ENCODE assay signal across 7 mouse cellular contexts in the genomic region with DNA sequence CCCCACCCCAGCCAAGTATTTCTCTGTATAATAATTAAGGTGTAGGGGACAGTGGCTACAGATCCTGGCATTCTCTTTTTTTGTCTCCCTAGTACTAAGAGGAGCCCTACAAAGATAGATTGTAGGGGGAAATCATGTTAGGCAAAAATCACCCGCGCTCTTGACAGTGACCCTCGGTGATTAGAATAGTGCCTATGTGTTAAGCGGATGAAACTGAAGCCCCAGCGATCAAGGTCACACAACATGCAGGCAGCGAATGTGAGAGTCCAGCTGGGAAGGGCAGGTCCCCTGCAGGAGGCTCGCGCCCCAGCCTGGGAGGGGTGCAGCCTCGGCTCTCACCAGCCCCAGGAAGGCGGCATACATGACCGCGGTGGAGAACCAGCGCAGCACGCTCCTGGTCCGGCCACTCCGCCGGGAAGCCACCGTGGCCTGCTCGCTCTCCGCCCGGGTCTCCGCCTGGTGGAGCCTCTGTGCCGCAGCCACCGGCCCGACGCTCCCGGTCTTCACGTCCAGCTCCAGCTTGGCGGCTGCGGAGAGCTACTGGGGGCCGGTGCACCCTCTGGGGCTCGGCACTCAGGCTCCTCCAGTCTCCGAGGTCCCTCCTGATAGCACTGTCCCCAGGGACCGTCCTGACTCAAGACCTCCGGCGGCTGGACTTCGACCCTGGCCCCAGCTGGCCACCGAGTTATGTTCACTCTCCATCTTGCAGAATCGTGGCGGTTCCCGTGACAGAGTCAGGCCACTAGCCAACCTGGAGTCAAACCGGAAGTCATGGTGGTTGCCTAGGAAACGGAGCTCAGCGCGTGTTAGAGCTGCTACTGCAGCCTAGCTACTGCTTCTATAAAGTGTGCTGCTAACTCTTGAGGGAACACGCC. TPM values are rescaled to one million over a fixed set of nuclear protein-coding genes. Genes with fewer than 3 reads are reported as not detected.
A peak's percentile ranks its signal among the peaks of the same experiment; 100 is the strongest.
DNase-seq lines count a peak whose midpoint lies in the region; ATAC-seq and TF ChIP-seq lines count a peak whose summit lies in the region.

A gene (minus strand): TSS at position 715 of the 875 bp plus-strand sequence.

- H3K9ac ChIP-seq in embryonic facial prominence, embryonic 13.5 days = peak within 1 kb of the TSS; percentile 76
- peak within 1 kb of the TSS; percentile 74 for H3K9ac ChIP-seq in heart, adult 2 months (ENCODE audit: low read depth, low read length)
- peak within 1 kb of the TSS; percentile 69 for H3K9ac ChIP-seq in limb, embryonic 11.5 days (ENCODE audit: low read length)
- H3K9ac ChIP-seq in midbrain, embryonic 13.5 days (replicated peaks) = peak within 1 kb of the TSS; percentile 80

- peaks cover 8% of the 10 kb centered on the region; the same call in 1 of the 2 replicates for H3K9me3 ChIP-seq in embryonic facial prominence, embryonic 13.5 days
- no peaks in the 10 kb centered on the region for H3K9me3 ChIP-seq in limb, embryonic 11.5 days (ENCODE audit: control insufficient read depth, low read length)
- H3K9me3 ChIP-seq in midbrain, embryonic 13.5 days = 0 out of 2 replicates have a peak, but pooled peaks cover 3% of the 10 kb centered on the region

- TF ChIP-seq EP300 in heart, adult 2 months (IDR thresholded peaks at IDR 0.05; ENCODE audit: insufficient read depth, low read depth, low read length) = 0 out of 2 replicates have a peak, but pooled peaks have one; percentile 19

- 1% methylated on average over 46 of the region's 46 CpGs for WGBS in embryonic facial prominence, embryonic 13.5 days
- WGBS in heart, adult 2 months = 1% methylated on average over 46 of the region's 46 CpGs
- WGBS in kidney, adult 2 months = 2% methylated on average over 46 of the region's 46 CpGs
- WGBS in limb, embryonic 11.5 days = 2% methylated on average over 41 of the region's 46 CpGs
- WGBS in midbrain, embryonic 13.5 days = under 1% methylated on average over 45 of the region's 46 CpGs

- TF ChIP-seq CTCF in heart, adult 2 months (IDR thresholded peaks at IDR 0.05) = peak; percentile 42
- TF ChIP-seq CTCF in kidney, adult 2 months (conservative IDR thresholded peaks at IDR 0.05; ENCODE audit: insufficient read depth, insufficient read length, low read depth, low read length) = peak; percentile 19; the same call in 1 of the 2 replicates

- peak; percentile 91 for ATAC-seq in embryonic facial prominence, embryonic 13.5 days (ENCODE audit: insufficient number of reproducible peaks, insufficient read depth, low FRiP score, low TSS enrichment, low read depth)
- peak; percentile 93 for ATAC-seq in limb, embryonic 11.5 days (ENCODE audit: insufficient number of reproducible peaks, low FRiP score, low TSS enrichment, low read depth)
- peak; percentile 99 for ATAC-seq in midbrain, embryonic 13.5 days

- peak; percentile 72; the same call in 1 of the 2 replicates for TF ChIP-seq POLR2A in heart, adult 2 months (IDR thresholded peaks at IDR 0.05; ENCODE audit: insufficient read depth, low read depth, low read length)
- TF ChIP-seq POLR2A in kidney, adult 2 months (IDR thresholded peaks at IDR 0.05; ENCODE audit: low read depth, low read length) = peak; percentile 81

- intact Hi-C loops in heart, adult 2 months (cut with DNase I) = loop anchor here (5.0 kb wide), 1 partner anchor 67 kb away; no protein-coding TSS in a partner anchor

- H3K79me2 ChIP-seq in heart, adult 2 months (replicated peaks; ENCODE audit: control insufficient read depth, insufficient read depth, low read length) = no peaks in the 10 kb centered on the region

- peak within 1 kb of the TSS; percentile 69 for H3K4me3 ChIP-seq in embryonic facial prominence, embryonic 13.5 days
- H3K4me3 ChIP-seq in heart, adult 2 months = peak within 1 kb of the TSS; percentile 48
- peak within 1 kb of the TSS; percentile 66 for H3K4me3 ChIP-seq in kidney, adult 2 months (ENCODE audit: insufficient read depth, low read depth, low read length)
- peak within 1 kb of the TSS; percentile 63 for H3K4me3 ChIP-seq in limb, embryonic 11.5 days (ENCODE audit: low read depth, low read length)
- H3K4me3 ChIP-seq in midbrain, embryonic 13.5 days (replicated peaks) = peak within 1 kb of the TSS; percentile 69

- peak within 1 kb of the TSS; percentile 98 for H3K4me2 ChIP-seq in embryonic facial prominence, embryonic 13.5 days
- H3K4me2 ChIP-seq in limb, embryonic 11.5 days (ENCODE audit: low read depth, severe bottlenecking) = peak within 1 kb of the TSS; percentile 95
- peak within 1 kb of the TSS; percentile 89 for H3K4me2 ChIP-seq in midbrain, embryonic 13.5 days (replicated peaks)

- H3K27me3 ChIP-seq in embryonic facial prominence, embryonic 13.5 days = peaks cover 11% of the 10 kb centered on the region
- no peaks in the 10 kb centered on the region for H3K27me3 ChIP-seq in heart, adult 2 months (ENCODE audit: control insufficient read depth, insufficient read depth, low read length)
- H3K27me3 ChIP-seq in kidney, adult 2 months (replicated peaks; ENCODE audit: control insufficient read depth, insufficient read depth, low read length) = no peaks in the 10 kb centered on the region
- no peaks in the 10 kb centered on the region for H3K27me3 ChIP-seq in limb, embryonic 11.5 days (ENCODE audit: control insufficient read depth, insufficient read depth, low read length)
- peaks cover 9% of the 10 kb centered on the region; the same call in 1 of the 2 replicates for H3K27me3 ChIP-seq in midbrain, embryonic 13.5 days

- peak; percentile 88 to 89 for DNase-seq in adrenal gland, postnatal 36 days
- peak; percentile 81 to 86 for DNase-seq in heart, adult 2 months
- DNase-seq in kidney, adult 2 months = peak; percentile 98
- DNase-seq in limb, embryonic 11.5 days (ENCODE audit: low spot score) = peak; percentile 92
- peak; percentile 29 for DNase-seq in spleen, adult 12 weeks (ENCODE audit: low spot score)

- H3K36me3 ChIP-seq in embryonic facial prominence, embryonic 13.5 days = no peaks in the 10 kb centered on the region
- no peaks in the 10 kb centered on the region for H3K36me3 ChIP-seq in heart, adult 2 months (ENCODE audit: control insufficient read depth, insufficient read depth, low read length)
- no peaks in the 10 kb centered on the region for H3K36me3 ChIP-seq in kidney, adult 2 months (ENCODE audit: control insufficient read depth, insufficient read depth, low read length)
- H3K36me3 ChIP-seq in limb, embryonic 11.5 days (ENCODE audit: control insufficient read depth, insufficient read depth, low read length) = no peaks in the 10 kb centered on the region
- H3K36me3 ChIP-seq in midbrain, embryonic 13.5 days = no peaks in the 10 kb centered on the region

- H3K4me1 ChIP-seq in embryonic facial prominence, embryonic 13.5 days = peaks cover 21% of the 10 kb centered on the region
- peaks cover 4% of the 10 kb centered on the region; the same call in 1 of the 2 replicates for H3K4me1 ChIP-seq in heart, adult 2 months (ENCODE audit: control insufficient read depth, insufficient read depth, low read length)
- peaks cover 10% of the 10 kb centered on the region for H3K4me1 ChIP-seq in kidney, adult 2 months (ENCODE audit: control insufficient read depth, insufficient read depth, low read length)
- no peaks in the 10 kb centered on the region; the same call in 1 of the 2 replicates for H3K4me1 ChIP-seq in limb, embryonic 11.5 days (ENCODE audit: control insufficient read depth, insufficient read depth, low read length)
- peaks cover 12% of the 10 kb centered on the region for H3K4me1 ChIP-seq in midbrain, embryonic 13.5 days (replicated peaks)

- H3K27ac ChIP-seq in embryonic facial prominence, embryonic 13.5 days = peak within 1 kb of the TSS; percentile 51; the same call in 1 of the 2 replicates
- peak within 1 kb of the TSS; percentile 72 for H3K27ac ChIP-seq in heart, adult 2 months
- peak within 1 kb of the TSS; percentile 95 for H3K27ac ChIP-seq in kidney, adult 2 months (ENCODE audit: insufficient read depth, low read depth, low read length)
- peak within 1 kb of the TSS; percentile 59; the same call in 1 of the 2 replicates for H3K27ac ChIP-seq in limb, embryonic 11.5 days (replicated peaks; ENCODE audit: low read depth, low read length)
- H3K27ac ChIP-seq in midbrain, embryonic 13.5 days = peak within 1 kb of the TSS; percentile 84

RNA-seq across cellular contexts. Expression of the gene that starts here (rescaled TPM):
- 1 to 10 TPM; 2.7 to 4.4 TPM for total RNA-seq in adrenal gland, postnatal 36 days (2021)
- 0.19 TPM in 1 of 2 replicates, not detected in the other for polyA plus RNA-seq in embryonic facial prominence, embryonic 13.5 days (2015; fragmentation: Nextera tagmentation; extraction: Ambion mirVana)
- total RNA-seq in heart, adult 2 months (2021) = 1 to 10 TPM; 1.7 to 2.5 TPM
- 3.3 and 4.2 TPM in 2 replicates for polyA plus RNA-seq in heart, adult 2 months (2012; rRNA removed)
- polyA plus RNA-seq in kidney, adult 2 months (2012; rRNA removed) = 81.5 and 102 TPM in 2 replicates
- 0.23 and 0.44 TPM in 2 replicates for polyA plus RNA-seq in limb, embryonic 11.5 days (2014; fragmentation: Nextera tagmentation; extraction: Ambion mirVana)
- 0.36 and 0.46 TPM in 2 replicates for polyA plus RNA-seq in midbrain, embryonic 13.5 days (2015; fragmentation: Nextera tagmentation; extraction: Ambion mirVana)

Comparison
In these comparisons a context has a peak if more than half of its experiments do, and no peak if none do; other contexts are left out.
1. Peak in every context shown above with its lines: DNase-seq, ATAC-seq, H3K4me3 ChIP-seq and H3K27ac ChIP-seq.
2. RNA of the gene that starts here (polyA plus RNA-seq): 81.5 to 102 TPM in kidney, adult 2 months; 3.3 to 4.2 TPM in heart, adult 2 months, 0.36 to 0.46 TPM in midbrain, embryonic 13.5 days, 0.23 to 0.44 TPM in limb, embryonic 11.5 days and 0.19 TPM in embryonic facial prominence, embryonic 13.5 days; every median in the first group is over 10 times any median in the second.
3. Peak in ATAC-seq, H3K4me3 ChIP-seq, H3K27ac ChIP-seq, H3K9ac ChIP-seq and H3K4me2 ChIP-seq in embryonic facial prominence, embryonic 13.5 days; RNA of the gene not detected or under 1 TPM.
4. Peak in DNase-seq, ATAC-seq, H3K4me3 ChIP-seq, H3K27ac ChIP-seq, H3K9ac ChIP-seq and H3K4me2 ChIP-seq in limb, embryonic 11.5 days; RNA of the gene not detected or under 1 TPM.
5. Peak in ATAC-seq, H3K4me3 ChIP-seq, H3K27ac ChIP-seq, H3K9ac ChIP-seq and H3K4me2 ChIP-seq in midbrain, embryonic 13.5 days; RNA of the gene not detected or under 1 TPM.
6. DNase-seq: peak in every context shown above with its lines; median percentile 98 in kidney, adult 2 months; 92 in limb, embryonic 11.5 days; 88 in adrenal gland, postnatal 36 days; 84 in heart, adult 2 months; 29 in spleen, adult 12 weeks.